Mouse (Mus musculus): ENCODE measurements around the gene Sash3. TPM values are rescaled to one million over a fixed set of nuclear protein-coding genes. Genes with fewer than 3 reads are reported as not detected.

Gene Sash3
- 4.0 and 4.1 TPM in 2 replicates for polyA plus RNA-seq (2015; fragmentation: Nextera tagmentation; extraction: Ambion mirVana)

DNA sequence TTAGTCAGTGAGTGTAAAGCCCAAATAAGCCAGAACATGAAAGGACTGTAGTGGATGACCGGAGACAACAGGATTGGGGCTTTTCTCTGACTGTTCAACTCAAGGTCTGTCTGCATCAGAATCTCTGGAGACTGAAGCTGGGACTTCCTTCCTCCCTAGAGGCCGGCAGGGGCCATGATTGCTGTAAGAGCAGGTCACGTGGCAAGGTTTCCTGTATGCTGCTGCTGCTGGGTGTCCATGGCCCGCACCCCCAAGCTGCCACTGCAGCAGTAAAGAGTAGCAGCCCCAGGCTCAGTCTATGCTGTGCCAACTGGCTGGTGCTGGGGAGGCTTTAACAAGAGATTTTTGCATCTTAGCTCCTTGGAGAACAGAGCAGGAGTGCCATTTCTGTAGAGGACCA, at the start of gene Sash3:
TSS of gene Sash3 (plus strand) at position 175 of the 400 bp plus-strand sequence.
- H3K4me2 ChIP-seq, result no peak within 1 kb of the TSS
- no peak within 1 kb of the TSS for H3K27ac ChIP-seq
- H3K27me3 ChIP-seq, result no peaks in the 10 kb centered on the region
- ATAC-seq (ENCODE audit: insufficient number of reproducible peaks, low FRiP score, low TSS enrichment, low read depth), result no peak
- H3K4me1 ChIP-seq, result no peaks in the 10 kb centered on the region
- no peaks in the 10 kb centered on the region for H3K36me3 ChIP-seq
- H3K9ac ChIP-seq, result no peak within 1 kb of the TSS
- H3K9me3 ChIP-seq, result no peaks in the 10 kb centered on the region
- WGBS, result 87% methylated on average over 4 of the region's 4 CpGs
- H3K4me3 ChIP-seq, result no peak within 1 kb of the TSS

DNA sequence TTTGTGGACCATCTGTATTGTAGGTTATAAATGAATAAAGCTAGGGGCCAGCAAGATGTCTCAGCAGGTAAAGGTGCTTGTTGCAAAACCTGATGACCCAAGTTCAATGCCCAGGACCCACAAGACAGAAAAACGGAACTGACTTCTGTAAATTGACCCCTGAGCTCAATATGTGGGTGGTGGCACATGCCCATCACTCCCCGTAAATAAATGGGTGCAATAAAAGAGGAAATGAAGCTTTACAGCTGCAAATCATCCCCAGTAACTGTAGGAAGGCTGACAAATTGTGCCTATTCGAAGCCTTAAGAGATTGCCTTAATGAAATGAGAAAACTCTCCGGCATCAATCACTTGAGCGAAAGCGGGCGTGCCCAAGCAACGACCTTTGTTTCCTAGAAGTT, 49.7 kb upstream of the Sash3 start:
- no peaks in the 10 kb centered on the region for H3K4me1 ChIP-seq
- no peaks in the 10 kb centered on the region for H3K36me3 ChIP-seq
- H3K9ac ChIP-seq, result no peak overlapping the region
- no peak for ATAC-seq (ENCODE audit: insufficient number of reproducible peaks, low FRiP score, low TSS enrichment, low read depth)
- 52% methylated on average over 8 of the region's 8 CpGs for WGBS
- no peak overlapping the region for H3K27ac ChIP-seq
- no peaks in the 10 kb centered on the region for H3K9me3 ChIP-seq
- H3K4me3 ChIP-seq, result no peak overlapping the region
- no peak overlapping the region for H3K4me2 ChIP-seq
- H3K27me3 ChIP-seq, result no peaks in the 10 kb centered on the region

DNA sequence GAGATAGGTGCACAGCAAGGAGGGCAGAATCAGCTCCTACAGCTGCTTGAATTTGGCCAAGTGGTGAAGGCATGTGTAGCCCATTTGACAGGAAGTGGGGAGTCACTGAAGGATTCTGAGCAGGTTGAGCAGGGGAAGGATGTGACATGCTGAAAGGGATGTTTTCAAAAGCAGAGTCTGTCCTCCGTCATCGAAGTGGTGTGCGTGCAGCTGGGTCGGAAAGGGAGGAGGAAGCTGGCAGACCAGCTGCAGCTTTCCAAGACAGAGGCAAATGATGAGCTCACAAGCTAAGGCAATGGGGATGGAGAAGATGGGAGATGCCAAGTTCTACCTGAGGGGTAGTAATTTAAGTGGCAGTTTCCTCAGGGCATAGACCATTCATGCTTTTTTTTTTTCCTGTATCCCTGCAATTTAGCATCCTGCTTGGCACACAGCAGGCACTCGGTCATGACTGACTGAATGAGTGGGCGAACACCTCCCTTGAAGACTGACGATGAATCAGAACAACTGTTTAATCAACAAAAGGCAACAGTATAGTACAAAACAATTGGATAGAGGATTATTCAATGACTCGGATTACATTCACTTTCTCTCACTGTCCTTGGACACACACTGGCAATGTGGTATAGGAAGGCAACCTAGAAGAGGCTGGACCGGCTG, 47.6 kb upstream of the Sash3 start:
- Histone ChIP-seq H3K4me1 (no peaks in the 10 kb centered on the region), H3K4me3 (no peak overlapping the region), H3K4me2 (no peak overlapping the region), H3K36me3 (no peaks in the 10 kb centered on the region), H3K9me3 (no peaks in the 10 kb centered on the region), H3K9ac (no peak overlapping the region), H3K27me3 (no peaks in the 10 kb centered on the region), H3K27ac (no peak overlapping the region)
- 74% methylated on average over 9 of the region's 9 CpGs for WGBS
- no peak for ATAC-seq (ENCODE audit: insufficient number of reproducible peaks, low FRiP score, low TSS enrichment, low read depth)

DNA sequence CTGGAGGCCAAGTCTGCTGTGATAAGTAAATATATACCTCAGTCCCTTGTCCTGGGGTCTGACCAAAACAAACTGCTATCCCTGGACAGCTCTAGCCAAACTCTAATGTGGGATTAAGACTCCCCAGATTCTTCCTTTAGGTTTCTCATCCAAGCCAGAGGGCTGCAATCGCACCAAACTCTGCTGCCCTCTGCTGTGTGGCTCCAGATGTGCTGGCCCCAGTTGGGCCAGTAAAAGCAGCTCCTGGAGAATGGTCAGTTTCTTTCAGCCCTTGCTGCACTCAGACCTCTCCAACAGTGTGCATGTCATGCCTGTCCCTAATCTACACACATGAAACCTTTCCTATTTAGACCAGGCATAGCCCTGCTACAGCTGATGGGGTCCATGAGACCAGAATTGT, 46.4 kb upstream of the Sash3 start:
- Histone ChIP-seq H3K36me3 (no peaks in the 10 kb centered on the region), H3K27ac (no peak overlapping the region)

DNA sequence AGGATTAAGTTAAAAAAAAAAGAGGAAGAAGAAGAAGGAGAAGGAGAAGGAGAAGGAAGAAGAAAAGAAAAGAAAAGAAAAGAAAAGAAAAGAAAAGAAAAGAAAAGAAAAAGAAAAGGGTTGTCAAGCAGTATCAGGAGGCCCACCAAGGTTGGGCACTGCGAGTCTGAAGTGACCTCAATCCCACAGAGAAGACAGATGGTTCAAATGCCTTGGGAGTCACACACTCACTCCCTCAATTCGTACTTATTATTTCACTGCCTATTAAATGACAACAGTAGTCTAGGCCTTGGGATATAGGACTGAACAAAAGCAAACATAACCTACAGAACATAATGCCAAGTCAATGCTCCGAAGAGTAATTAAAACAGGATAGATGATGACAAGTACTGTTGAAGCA, 43.0 kb upstream of the Sash3 start:
- Histone ChIP-seq H3K4me3 (no peak overlapping the region), H3K9ac (no peak overlapping the region), H3K36me3 (no peaks in the 10 kb centered on the region), H3K4me1 (no peaks in the 10 kb centered on the region), H3K27ac (no peak overlapping the region), H3K9me3 (no peaks in the 10 kb centered on the region), H3K27me3 (no peaks in the 10 kb centered on the region), H3K4me2 (no peak overlapping the region)
- no peak for ATAC-seq (ENCODE audit: insufficient number of reproducible peaks, low FRiP score, low TSS enrichment, low read depth)
- WGBS, result 82% methylated on average over 3 of the region's 3 CpGs

More for the DNA sequence above, 46.4 kb upstream of the Sash3 start:
- WGBS, result 29% methylated on average over 1 of the region's 1 CpGs
- no peak for ATAC-seq (ENCODE audit: insufficient number of reproducible peaks, low FRiP score, low TSS enrichment, low read depth)
- Histone ChIP-seq H3K4me1 (no peaks in the 10 kb centered on the region), H3K9ac (no peak overlapping the region), H3K4me2 (no peak overlapping the region), H3K27me3 (no peaks in the 10 kb centered on the region), H3K9me3 (no peaks in the 10 kb centered on the region), H3K4me3 (no peak overlapping the region)

DNA sequence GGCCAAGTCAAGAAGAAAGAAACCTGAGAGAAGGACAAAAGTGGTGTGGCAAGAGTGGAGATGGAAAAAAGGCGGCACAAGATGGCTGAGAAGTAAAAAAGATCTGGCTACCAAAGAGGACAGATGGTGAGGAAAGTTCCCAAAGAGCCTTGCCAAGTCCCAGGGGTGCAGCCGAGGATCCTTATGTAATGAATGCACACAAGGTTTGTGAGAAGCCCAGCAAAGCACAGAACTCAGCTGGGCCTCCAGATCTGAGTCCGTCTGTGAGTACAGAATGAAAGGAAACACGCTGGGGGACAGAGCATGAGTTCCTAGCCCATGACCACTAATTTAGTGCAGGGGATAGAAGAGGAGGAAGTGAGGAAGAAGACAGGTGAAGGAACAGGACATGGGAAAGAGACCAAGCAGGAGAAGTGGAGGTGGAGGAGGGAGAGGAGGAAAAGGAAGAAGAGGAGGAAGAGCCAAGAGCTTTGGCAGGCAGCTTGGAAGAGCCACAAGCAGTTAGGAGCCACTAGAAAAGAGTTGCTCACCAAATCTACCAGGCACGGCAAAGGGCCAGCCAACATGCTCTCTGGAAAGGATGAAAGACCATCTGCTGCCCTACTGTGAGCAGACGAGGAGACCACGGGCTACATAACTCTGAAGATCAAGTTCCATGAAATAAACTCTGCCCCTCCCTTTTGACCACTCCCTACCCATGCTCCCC, 41.3 kb upstream of the Sash3 start:
- Histone ChIP-seq H3K4me1 (0 out of 2 replicates have a peak, but pooled peaks cover 6% of the 10 kb centered on the region), H3K27ac (no peak overlapping the region), H3K9ac (no peak overlapping the region), H3K27me3 (no peaks in the 10 kb centered on the region), H3K4me3 (no peak overlapping the region), H3K36me3 (no peaks in the 10 kb centered on the region), H3K4me2 (no peak overlapping the region), H3K9me3 (no peaks in the 10 kb centered on the region)
- 78% methylated on average over 7 of the region's 7 CpGs for WGBS
- ATAC-seq (ENCODE audit: insufficient number of reproducible peaks, low FRiP score, low TSS enrichment, low read depth), result no peak

DNA sequence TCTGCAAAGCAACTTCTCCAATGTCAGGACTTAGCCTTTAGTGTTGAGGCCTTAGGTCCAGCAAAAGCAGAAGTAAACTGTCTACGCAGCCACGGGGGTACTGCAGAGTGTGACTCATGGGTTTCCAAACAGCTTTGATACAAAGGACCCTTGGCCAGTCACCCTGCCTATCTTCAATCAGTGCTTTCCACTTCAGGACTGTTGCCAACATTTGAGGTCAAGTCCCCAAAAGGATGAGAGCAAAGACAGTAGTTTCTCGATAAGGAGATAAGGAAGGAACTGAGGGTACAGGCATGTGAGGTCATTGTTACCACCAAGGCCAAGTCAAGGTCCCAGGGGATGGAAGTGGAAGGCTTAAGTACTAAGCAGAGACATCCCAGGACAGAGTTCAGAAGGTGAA, 40.0 kb upstream of the Sash3 start:
- 81% methylated on average over 3 of the region's 3 CpGs for WGBS
- H3K27ac ChIP-seq, result no peak overlapping the region
- H3K27me3 ChIP-seq, result no peaks in the 10 kb centered on the region
- H3K9me3 ChIP-seq, result no peaks in the 10 kb centered on the region
- no peaks in the 10 kb centered on the region for H3K36me3 ChIP-seq
- H3K4me3 ChIP-seq, result no peak overlapping the region
- no peak overlapping the region for H3K9ac ChIP-seq
- H3K4me2 ChIP-seq, result no peak overlapping the region
- no peak for ATAC-seq (ENCODE audit: insufficient number of reproducible peaks, low FRiP score, low TSS enrichment, low read depth)
- H3K4me1 ChIP-seq, result 0 out of 2 replicates have a peak, but pooled peaks cover 6% of the 10 kb centered on the region

DNA sequence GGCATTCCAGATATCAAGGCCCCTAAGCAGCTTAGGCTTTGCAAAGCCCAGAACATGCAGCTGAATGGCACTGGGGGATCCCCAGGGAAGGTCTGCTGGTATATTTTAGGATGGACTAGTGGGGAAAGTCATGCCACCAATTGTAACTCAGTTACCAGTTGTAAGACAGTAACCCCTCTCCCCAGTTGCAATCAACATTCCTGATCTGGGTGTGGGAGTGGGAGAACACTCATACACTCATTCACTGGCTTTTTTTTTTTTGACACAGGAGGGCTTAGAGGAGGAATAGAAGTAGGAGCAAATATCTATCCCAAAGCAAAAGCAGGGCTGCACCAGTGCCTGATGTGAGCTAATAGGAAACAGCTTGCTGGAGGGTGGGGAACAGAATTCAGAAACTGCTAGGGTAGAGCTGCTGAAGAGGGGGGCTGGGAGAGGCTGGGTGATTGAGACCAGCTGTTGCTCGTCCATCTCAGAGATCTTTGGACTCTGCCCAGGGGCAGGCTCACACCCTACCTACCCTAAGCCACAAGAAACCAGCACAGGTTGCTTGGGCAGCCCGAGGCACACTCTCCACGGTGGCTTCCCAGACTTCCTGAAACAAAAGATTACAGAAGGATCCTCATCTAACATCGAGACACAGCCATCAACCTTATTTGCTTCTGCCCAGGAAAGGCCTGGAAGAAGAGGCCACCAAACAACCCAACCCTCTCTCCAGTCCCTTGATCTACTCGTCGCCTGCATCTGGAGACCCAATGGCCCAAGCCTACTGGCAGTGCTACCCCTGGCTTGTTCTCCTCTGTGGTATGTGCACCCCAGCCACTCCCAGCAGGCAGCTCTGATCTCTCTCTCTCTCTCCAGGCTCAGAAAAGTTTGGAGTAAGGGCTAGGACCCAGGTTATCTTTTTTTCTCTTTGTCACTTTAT, 37.6 kb upstream of the Sash3 start, which contains the start of gene Xpnpep2:
TSS of gene Xpnpep2 (plus strand) at position 332 of the 922 bp plus-strand sequence.
- Histone ChIP-seq H3K4me3 (no peak within 1 kb of the TSS), H3K36me3 (no peaks in the 10 kb centered on the region), H3K4me2 (no peak within 1 kb of the TSS), H3K9me3 (no peaks in the 10 kb centered on the region), H3K9ac (no peak within 1 kb of the TSS), H3K4me1 (0 out of 2 replicates have a peak, but pooled peaks cover 6% of the 10 kb centered on the region), H3K27ac (peak within 1 kb of the TSS; percentile 83), H3K27me3 (no peaks in the 10 kb centered on the region)
- peak; percentile 74; the same call in 1 of the 2 replicates for ATAC-seq (ENCODE audit: insufficient number of reproducible peaks, low FRiP score, low TSS enrichment, low read depth)
- WGBS, result 38% methylated on average over 6 of the region's 6 CpGs

DNA sequence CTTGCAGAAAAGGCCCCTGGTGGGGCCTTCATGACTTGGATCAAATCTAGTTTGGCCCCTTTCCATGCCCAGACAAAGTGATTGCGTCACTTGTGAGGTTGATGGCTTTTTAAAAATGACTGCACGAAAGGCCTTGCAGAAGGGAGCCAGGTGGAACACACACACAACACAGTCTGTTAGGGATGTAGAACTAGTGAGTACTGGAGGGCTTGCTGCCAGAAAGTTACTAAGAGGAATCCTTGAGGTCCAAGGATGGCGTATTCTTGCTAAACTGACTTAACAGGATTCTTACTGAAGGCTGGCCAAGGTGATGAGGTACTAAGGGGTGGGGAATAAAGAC, 37.0 kb upstream of the Sash3 start:
- WGBS, result 54% methylated on average over 3 of the region's 3 CpGs
- Histone ChIP-seq H3K27me3 (no peaks in the 10 kb centered on the region), H3K36me3 (no peaks in the 10 kb centered on the region), H3K4me1 (0 out of 2 replicates have a peak, but pooled peaks cover 6% of the 10 kb centered on the region), H3K4me3 (no peak overlapping the region), H3K9ac (no peak overlapping the region), H3K9me3 (no peaks in the 10 kb centered on the region), H3K4me2 (no peak overlapping the region), H3K27ac (peak overlapping the region; percentile 83; the same call in 1 of the 2 replicates)
- ATAC-seq (ENCODE audit: insufficient number of reproducible peaks, low FRiP score, low TSS enrichment, low read depth), result no peak

DNA sequence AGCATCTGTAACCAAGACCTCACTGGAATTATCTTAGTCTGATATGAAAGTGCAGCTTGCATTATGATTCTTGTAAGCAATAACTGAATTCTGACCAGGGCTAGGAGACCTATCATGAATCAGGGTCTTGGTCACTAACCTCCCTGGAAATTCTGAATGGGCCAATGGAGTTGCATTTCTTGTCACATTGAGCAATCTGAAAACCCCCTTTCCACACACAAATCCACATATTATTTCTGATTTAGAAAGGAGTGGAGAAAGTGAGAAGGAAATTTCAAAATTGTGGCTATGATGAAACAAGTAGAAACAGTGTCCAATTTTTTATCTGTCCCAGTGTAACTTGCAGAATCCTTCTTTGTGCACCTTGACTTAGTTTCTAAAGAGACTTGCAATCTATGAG, 26.9 kb upstream of the Sash3 start:
- Histone ChIP-seq H3K27ac (no peak overlapping the region), H3K9me3 (no peaks in the 10 kb centered on the region), H3K4me1 (no peaks in the 10 kb centered on the region), H3K4me2 (no peak overlapping the region), H3K36me3 (no peaks in the 10 kb centered on the region), H3K4me3 (no peak overlapping the region), H3K27me3 (no peaks in the 10 kb centered on the region), H3K9ac (no peak overlapping the region)
- ATAC-seq (ENCODE audit: insufficient number of reproducible peaks, low FRiP score, low TSS enrichment, low read depth), result no peak

DNA sequence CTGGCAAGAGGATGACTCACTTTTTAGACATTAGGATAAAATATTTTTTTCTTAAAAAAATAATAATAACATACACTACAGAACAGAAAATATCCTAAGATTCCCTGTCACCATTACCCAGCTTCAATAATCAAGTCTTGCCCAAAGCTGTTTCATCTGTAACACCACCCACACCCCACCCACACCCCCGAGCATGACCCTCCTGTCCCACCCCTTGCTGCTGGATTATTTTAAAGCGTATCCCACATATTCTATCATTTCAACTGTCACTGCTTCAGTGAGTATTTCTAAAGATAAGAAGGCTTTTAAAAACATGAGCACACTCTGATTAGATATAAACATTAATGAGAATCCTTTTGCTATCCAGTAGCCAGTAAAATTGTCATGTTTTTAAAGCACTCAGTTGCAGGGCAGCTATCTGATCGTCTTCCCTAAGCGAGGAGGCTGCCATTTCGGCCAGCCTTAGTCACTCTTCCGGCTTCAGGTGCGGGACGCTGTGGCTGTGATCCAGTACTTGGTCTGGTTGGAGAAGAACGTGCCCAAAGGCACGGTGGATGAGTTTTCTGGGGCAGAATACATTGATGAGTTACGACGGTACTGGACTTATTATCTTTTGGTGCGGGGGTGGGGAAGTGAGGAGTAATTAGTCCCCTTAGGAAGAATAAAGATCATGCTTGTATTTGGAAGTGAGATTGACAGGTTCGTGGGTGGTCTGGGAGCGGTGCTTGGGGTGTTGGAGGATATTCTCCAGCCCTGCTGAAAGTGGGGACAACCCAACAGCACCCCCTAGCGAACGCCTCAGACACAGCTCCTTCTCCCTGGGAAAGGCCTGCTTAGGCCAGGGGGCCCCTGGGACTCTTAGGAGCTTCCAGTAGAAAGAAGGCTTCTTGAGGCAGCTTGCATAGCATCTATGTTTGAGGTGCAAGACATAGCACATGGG, 21.8 kb upstream of the Sash3 start:
- 0 out of 2 replicates have a peak overlapping the region, but pooled peaks have one; percentile 3 for H3K4me2 ChIP-seq
- no peak for ATAC-seq (ENCODE audit: insufficient number of reproducible peaks, low FRiP score, low TSS enrichment, low read depth)
- WGBS, result 27% methylated on average over 17 of the region's 17 CpGs

More for the DNA sequence above, 21.8 kb upstream of the Sash3 start:
- Histone ChIP-seq H3K4me3 (no peak overlapping the region), H3K27ac (no peak overlapping the region), H3K36me3 (no peaks in the 10 kb centered on the region), H3K9me3 (no peaks in the 10 kb centered on the region), H3K4me1 (no peaks in the 10 kb centered on the region), H3K9ac (no peak overlapping the region), H3K27me3 (0 out of 2 replicates have a peak, but pooled peaks cover 7% of the 10 kb centered on the region)

Data from limb, embryonic 15.5 days (tissue).